Mouse (Mus musculus) subcutaneous adipose tissue, adult 2 months (tissue): ENCODE data around the gene Trex2. TPM values are rescaled to one million over a fixed set of nuclear protein-coding genes. Genes with fewer than 3 reads are reported as not detected.

Source experiments
- polyA plus RNA-seq: library from polyadenylated mRNA; depleted of rRNA; stranded (reverse); fragments of >200 nt; gene quantifications from 2 replicates; pipeline ENCODE4 v1.2.3, GENCODE M21; 2012; ENCODE audit warnings: low replicate concordance; rRNA removed

The Trex2 gene
- polyA plus RNA-seq, result 0.36 TPM in 1 of 2 replicates, not detected in the other

DNA sequence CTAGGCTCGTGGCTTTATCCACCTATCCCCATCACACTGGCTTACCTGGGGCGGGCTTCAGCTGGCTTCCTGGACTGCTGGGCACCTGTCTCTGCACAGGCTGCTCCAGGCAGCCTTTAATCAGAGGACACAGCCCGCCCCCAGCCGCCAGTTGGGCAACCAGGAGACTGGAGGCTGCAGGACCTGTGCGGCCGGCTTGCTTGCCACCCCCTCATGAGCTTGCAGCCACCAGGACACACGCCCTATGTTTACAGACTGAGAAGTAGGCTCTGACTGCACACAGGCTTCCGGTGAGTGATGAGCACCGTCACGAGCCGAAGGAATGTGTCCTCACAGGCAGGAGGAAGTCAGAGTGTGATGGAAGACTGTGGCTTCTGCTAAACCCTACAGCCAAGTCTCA is at the start of gene Trex2:
Trex2 (minus strand) TSS at position 93 of the 400 bp plus-strand sequence.

DNA sequence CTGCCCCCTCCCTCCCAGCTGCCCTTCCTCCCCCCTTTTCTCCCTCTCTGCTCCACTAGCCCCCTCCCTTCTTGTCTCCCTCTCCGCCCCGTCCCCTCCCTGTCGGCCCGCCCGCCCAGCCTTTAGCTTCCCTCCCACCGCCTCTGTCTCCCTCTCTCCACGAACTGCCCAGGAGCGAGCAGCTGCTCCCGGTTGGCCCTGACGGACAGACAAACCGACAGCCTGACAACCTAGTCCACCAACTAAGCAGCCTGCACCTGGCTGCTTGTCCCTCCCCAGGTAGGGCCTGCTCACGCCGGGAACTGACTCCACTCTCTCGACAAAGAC is 48.3 kb upstream of the Trex2 start, which contains the start of gene Bgn:
Bgn (plus strand) TSS at position 119 of the 327 bp plus-strand sequence.

DNA sequence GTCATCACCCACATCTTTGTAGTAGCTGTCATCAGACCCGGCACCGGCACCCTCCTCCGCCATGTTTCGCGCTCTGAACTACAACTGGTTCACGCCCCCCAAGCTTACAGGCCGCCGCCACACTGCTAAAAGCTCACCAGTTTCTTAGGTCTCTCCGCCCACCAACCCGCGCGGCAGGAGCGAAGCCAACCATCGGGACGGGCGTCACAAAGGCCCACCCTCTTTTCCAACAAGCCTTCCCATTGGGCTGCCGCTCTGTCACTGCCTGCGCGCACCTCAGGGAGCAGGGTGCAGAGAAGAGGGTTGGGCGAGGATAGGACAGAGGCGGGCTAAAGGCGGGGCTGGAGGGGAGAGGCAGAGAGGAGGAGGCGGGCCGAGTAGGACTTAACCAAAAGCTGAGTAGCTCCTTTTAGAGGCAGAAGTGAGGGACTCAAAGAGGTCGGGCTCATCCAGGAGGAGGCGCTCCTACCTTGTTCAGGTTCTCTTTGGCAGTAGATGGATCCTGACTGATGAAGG is 23.8 kb upstream of the Trex2 start, which contains the start of gene Haus7:
Haus7 (minus strand) TSS at position 168 of the 516 bp plus-strand sequence.

DNA sequence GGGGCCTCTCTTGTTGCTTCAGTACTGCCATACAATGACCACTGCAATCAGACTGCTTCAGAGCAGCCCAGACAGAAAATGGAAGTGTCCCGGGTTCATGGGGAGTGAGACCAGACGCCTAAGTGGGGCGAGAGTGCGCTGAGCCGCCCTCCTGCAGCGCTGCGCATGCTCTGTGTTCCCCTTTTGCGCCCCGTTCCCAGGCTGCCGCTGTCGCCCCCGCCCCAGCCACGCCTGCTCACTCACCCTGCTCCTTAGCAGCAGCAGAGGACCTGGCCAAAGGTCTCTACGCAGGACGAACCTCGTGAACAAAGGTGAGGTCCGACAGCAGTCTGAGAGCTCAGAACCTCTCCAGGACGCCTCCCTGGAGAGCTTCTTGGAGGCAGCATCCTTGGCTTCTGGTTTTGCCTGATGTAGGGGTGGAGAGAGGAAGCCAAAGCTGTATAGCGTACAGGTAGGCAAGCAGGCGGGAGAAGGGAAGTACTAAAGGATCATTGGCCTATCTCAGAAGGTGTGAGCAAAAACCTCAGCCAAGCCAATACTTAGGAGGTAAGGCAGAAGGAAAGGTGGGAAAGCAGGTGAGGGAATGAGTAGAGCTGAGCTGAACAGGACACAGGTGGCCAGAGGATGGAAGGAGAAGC is 24.1 kb downstream of the Trex2 start, which contains the start of gene Zfp92:
Zfp92 (plus strand) TSS at position 217 of the 638 bp plus-strand sequence.

DNA sequence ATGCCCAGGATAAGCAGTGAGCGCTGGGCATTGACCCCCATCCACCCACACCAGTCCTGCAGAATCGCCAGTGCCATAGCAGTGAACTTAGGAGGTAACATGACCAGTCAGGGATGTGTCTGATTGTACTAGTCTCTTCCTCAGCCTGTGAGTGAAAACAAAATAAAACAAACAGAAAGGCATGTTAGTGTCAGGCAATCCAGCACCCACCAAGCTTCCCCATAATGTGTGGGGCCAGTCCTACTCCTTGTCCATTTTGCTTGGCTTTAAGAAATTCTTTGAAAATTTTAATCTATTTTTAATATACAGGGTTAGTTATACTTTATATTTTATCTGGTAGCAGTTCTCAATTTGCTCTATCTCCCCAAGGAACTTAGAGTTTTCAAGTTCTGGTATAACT is 36.5 kb downstream of the Trex2 start, which contains the start of gene Gm18336:
Gm18336 (minus strand) TSS at position 101 of the 400 bp plus-strand sequence.

Other genes starting within 250 kb of the Trex2 start
- 0.82 and 4.4 TPM in 2 replicates for gene Xlr3b, start 243.1 kb downstream of the Trex2 start, polyA plus RNA-seq
- 0.48 and 1.5 TPM in 2 replicates for gene Xlr4b, start 221.0 kb downstream of the Trex2 start, polyA plus RNA-seq
- gene F8a, start 207.1 kb downstream of the Trex2 start, polyA plus RNA-seq, result 7.5 and 8.9 TPM in 2 replicates
- gene Xlr4c, start 192.2 kb downstream of the Trex2 start, polyA plus RNA-seq, result 0.40 TPM in 1 of 2 replicates, not detected in the other
- 0.13 and 0.29 TPM in 2 replicates for gene Xlr3c, start 170.0 kb downstream of the Trex2 start, polyA plus RNA-seq
- gene Xlr5a, start 142.4 kb downstream of the Trex2 start, polyA plus RNA-seq, result not detected in 2 replicates
- gene Xlr5c, start 142.4 kb downstream of the Trex2 start, polyA plus RNA-seq, result not detected in 2 replicates
- gene Gm45015, start 98.5 kb downstream of the Trex2 start, polyA plus RNA-seq, result not detected in 2 replicates
- 11.0 and 24.4 TPM in 2 replicates for gene Zfp275, start 92.7 kb downstream of the Trex2 start, polyA plus RNA-seq
- gene Gm18336, start 36.6 kb downstream of the Trex2 start, polyA plus RNA-seq, result 0.27 and 0.37 TPM in 2 replicates
- gene Zfp92, start 24.2 kb downstream of the Trex2 start, polyA plus RNA-seq, result 0.03 and 0.05 TPM in 2 replicates
- gene Haus7, start 23.7 kb upstream of the Trex2 start, polyA plus RNA-seq, result 23.5 and 24.7 TPM in 2 replicates
- gene Bgn, start 48.3 kb upstream of the Trex2 start, polyA plus RNA-seq, result 345 and 430 TPM in 2 replicates
- gene Atp2b3, start 67.7 kb upstream of the Trex2 start, polyA plus RNA-seq, result 0.04 and 0.08 TPM in 2 replicates
- 0.86 and 1.6 TPM in 2 replicates for gene Dusp9, start 204.1 kb upstream of the Trex2 start, polyA plus RNA-seq
- gene Pnck, start 224.8 kb upstream of the Trex2 start, polyA plus RNA-seq, result 4.0 and 51.5 TPM in 2 replicates
- gene Slc6a8, start 237.8 kb upstream of the Trex2 start, polyA plus RNA-seq, result 25.6 and 69.6 TPM in 2 replicates